Mouse (Mus musculus) heart, adult 2 months (tissue): Measurements from ENCODE around the gene D1Pas1.

ENCODE experiments used
- CTCF ChIP-seq: fragments of 200-600 bp; IDR thresholded peaks from 2 replicates; pipeline ENCODE4 v1.8.1; 2022; ENCODE audit warnings: antibody characterized with exemption, mild to moderate bottlenecking, moderate library complexity
- EP300 ChIP-seq: fragments of 200-500 bp; IDR thresholded peaks from 2 replicates; pipeline ENCODE4 v1.6.1; 2011; ENCODE audit warnings: low read depth, low read length, control low read depth; ENCODE audit not compliant: insufficient read depth
- POLR2A ChIP-seq: fragments of 200-500 bp; IDR thresholded peaks from 2 replicates; pipeline ENCODE4 v1.6.1; 2011; ENCODE audit warnings: mild to moderate bottlenecking, low read depth, low read length, control low read depth; ENCODE audit not compliant: insufficient read depth

GRCm38 (mm10) chr1:186997596-186998304 lies 30.5 kb downstream of the D1Pas1 start:
- no peak for TF ChIP-seq EP300
- no peak for TF ChIP-seq CTCF
- no peak for TF ChIP-seq POLR2A
